Mouse (Mus musculus) C2C12 (cell line): ENCODE data around the gene Lrrc55. TPM values are rescaled to one million over a fixed set of nuclear protein-coding genes. Genes with fewer than 3 reads are reported as not detected.

ENCODE experiments used
- H3K27me3 ChIP-seq: one replicate; pipeline ENCODE4 v1.6.1; 2011; ENCODE audit not compliant: control insufficient read depth, insufficient read depth, insufficient read length
- H3K36me3 ChIP-seq: one replicate; pipeline ENCODE4 v1.6.1; 2011; ENCODE audit not compliant: control insufficient read depth, insufficient read depth
- H3K4me3 ChIP-seq: one replicate; pipeline ENCODE4 v1.5.1; 2011; ENCODE audit warnings: mild to moderate bottlenecking, control low read depth; ENCODE audit not compliant: poor library complexity, insufficient read depth, severe bottlenecking
- H3K79me2 ChIP-seq: one replicate; pipeline ENCODE4 v1.6.1; 2011; ENCODE audit not compliant: control insufficient read depth, insufficient read depth
- H3K79me3 ChIP-seq: one replicate; pipeline ENCODE4 v1.6.1; 2011; ENCODE audit warnings: low read depth, control low read depth
- H3ac ChIP-seq: one replicate; pipeline ENCODE3; 2011; ENCODE audit warnings: low read depth; ENCODE audit not compliant: control insufficient read depth, insufficient read length
- CEBPB ChIP-seq: IDR thresholded peaks from one replicate; pipeline ENCODE4 v1.6.1; 2011; ENCODE audit warnings: low read depth, mild to moderate bottlenecking, control low read depth, moderate library complexity
- CTCF ChIP-seq: IDR thresholded peaks from one replicate; pipeline ENCODE4 v1.5.1; 2011; ENCODE audit not compliant: control insufficient read depth, insufficient read depth, insufficient read length
- FOSL1 ChIP-seq: IDR thresholded peaks from one replicate; pipeline ENCODE4 v1.8.0; 2011; ENCODE audit warnings: mild to moderate bottlenecking, low read length; ENCODE audit not compliant: poor library complexity, insufficient read depth, severe bottlenecking
- MAX ChIP-seq: IDR thresholded peaks from one replicate; pipeline ENCODE4 v1.6.1; 2011; ENCODE audit warnings: mild to moderate bottlenecking, control low read depth
- MYOD1 ChIP-seq: IDR thresholded peaks from one replicate; pipeline ENCODE4 v1.6.1; 2011; ENCODE audit warnings: low read depth; ENCODE audit not compliant: control insufficient read depth, insufficient read length
- MYOG ChIP-seq: IDR thresholded peaks from one replicate; pipeline ENCODE4 v1.6.1; 2011; ENCODE audit not compliant: control insufficient read depth, insufficient read length; ENCODE audit errors: extremely low read depth
- USF1 ChIP-seq: IDR thresholded peaks from one replicate; pipeline ENCODE4 v1.6.1; 2011; ENCODE audit warnings: low read depth, mild to moderate bottlenecking, control low read depth, moderate library complexity
- polyA plus RNA-seq: library from polyadenylated mRNA; unstranded; fragments of >200 nt; fragmentation: generic; extraction: Trizol; gene quantifications from one replicate; pipeline ENCODE4 v1.2.1, GENCODE M21; 2012; ENCODE audit warnings: missing spikeins

Lrrc55 gene
- polyA plus RNA-seq, 1 experiment, result not detected

GRCm38 (mm10) chr2:85173545-85173944 lies 23.5 kb downstream of the Lrrc55 start:
- no peaks in the 10 kb centered on the region for H3K36me3 ChIP-seq
- no peak overlapping the region for H3ac ChIP-seq
- H3K4me3 ChIP-seq, result no peak overlapping the region
- TF ChIP-seq MYOG (no peak), MYOD1 (no peak), MAX (no peak), FOSL1 (no peak), CTCF (no peak)
- no peaks in the 10 kb centered on the region for H3K27me3 ChIP-seq
- no peaks in the 10 kb centered on the region for H3K79me3 ChIP-seq
- H3K79me2 ChIP-seq, result no peaks in the 10 kb centered on the region

- Histone ChIP-seq H3K36me3 (no peaks in the 10 kb centered on the region), H3K4me3 (no peak overlapping the region), H3ac (no peak overlapping the region), H3K27me3 (no peaks in the 10 kb centered on the region), H3K79me2 (no peaks in the 10 kb centered on the region), H3K79me3 (no peaks in the 10 kb centered on the region)
- no peak for TF ChIP-seq CTCF
- TF ChIP-seq FOSL1, result no peak
- TF ChIP-seq MAX, result no peak
- TF ChIP-seq CEBPB, result no peak
Observed at GRCm38 (mm10) chr2:85172763-85173103, 24.3 kb downstream of the Lrrc55 start.

- Histone ChIP-seq H3K36me3 (no peaks in the 10 kb centered on the region), H3K79me2 (no peaks in the 10 kb centered on the region), H3ac (no peak overlapping the region), H3K79me3 (no peaks in the 10 kb centered on the region), H3K4me3 (no peak overlapping the region), H3K27me3 (no peaks in the 10 kb centered on the region)
- TF ChIP-seq FOSL1 (no peak), CTCF (no peak), MYOG (no peak), CEBPB (no peak), MYOD1 (no peak), USF1 (no peak), MAX (no peak)
Observed at GRCm38 (mm10) chr2:85172071-85172762, 24.8 kb downstream of the Lrrc55 start.

GRCm38 (mm10) chr2:85168327-85168726 lies 28.7 kb downstream of the Lrrc55 start:
- no peaks in the 10 kb centered on the region for H3K27me3 ChIP-seq
- H3K79me2 ChIP-seq, result no peaks in the 10 kb centered on the region
- no peak overlapping the region for H3K4me3 ChIP-seq
- no peak overlapping the region for H3ac ChIP-seq
- no peaks in the 10 kb centered on the region for H3K36me3 ChIP-seq
- TF ChIP-seq CEBPB (no peak), MYOG (no peak), USF1 (no peak), FOSL1 (no peak), CTCF (no peak)
- no peaks in the 10 kb centered on the region for H3K79me3 ChIP-seq

- Histone ChIP-seq H3K79me3 (no peaks in the 10 kb centered on the region), H3K4me3 (no peak overlapping the region), H3K27me3 (no peaks in the 10 kb centered on the region), H3K79me2 (no peaks in the 10 kb centered on the region), H3ac (no peak overlapping the region), H3K36me3 (no peaks in the 10 kb centered on the region)
- TF ChIP-seq MYOD1, result no peak
- no peak for TF ChIP-seq FOSL1
- no peak for TF ChIP-seq CTCF
- no peak for TF ChIP-seq USF1
- no peak for TF ChIP-seq MAX
- TF ChIP-seq MYOG, result no peak
- TF ChIP-seq CEBPB, result no peak
Observed at GRCm38 (mm10) chr2:85167624-85168023, 29.4 kb downstream of the Lrrc55 start.

GRCm38 (mm10) chr2:85163311-85164047 lies 33.5 kb downstream of the Lrrc55 start:
- no peak for TF ChIP-seq CTCF
- TF ChIP-seq MYOD1, result no peak
- no peak for TF ChIP-seq MYOG
- no peak for TF ChIP-seq FOSL1
- TF ChIP-seq USF1, result no peak
- no peak for TF ChIP-seq MAX
- no peak for TF ChIP-seq CEBPB
- Histone ChIP-seq H3K36me3 (no peaks in the 10 kb centered on the region), H3ac (no peak overlapping the region), H3K79me2 (no peaks in the 10 kb centered on the region), H3K27me3 (no peaks in the 10 kb centered on the region), H3K4me3 (no peak overlapping the region), H3K79me3 (no peaks in the 10 kb centered on the region)
